29 mouse cellular contexts compared by ENCODE assay signal in the genomic region with DNA sequence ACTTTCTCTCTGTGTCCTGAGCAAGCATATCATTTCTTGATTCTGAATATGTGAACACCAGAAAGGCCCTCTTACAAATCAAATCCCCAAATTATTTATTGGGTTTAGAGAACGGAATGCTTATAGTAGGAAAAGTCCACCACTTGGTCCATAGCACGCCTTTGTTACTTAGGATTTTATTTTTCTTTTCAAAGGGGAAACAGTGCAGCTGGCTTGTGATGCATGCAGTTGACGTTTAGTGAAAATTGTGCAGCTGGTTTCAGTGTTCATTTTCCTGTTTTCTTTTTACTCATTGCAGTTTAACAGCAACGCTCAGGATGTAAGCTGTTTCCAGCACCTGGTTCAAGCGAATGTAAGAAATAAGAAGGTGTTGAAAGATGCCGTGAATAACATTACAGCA.
"Had no signal": no experiment of that assay in that cellular context is flagged by ENCODE, and none has a peak within 500 bp of the region (broad histone marks: within the 10 kb centered on the region; RNA-seq: fewer than 3 reads in every experiment).

No protein-coding gene starts in this region.

- H3K9ac ChIP-seq: embryonic facial prominence, embryonic 12.5 days; embryonic facial prominence, embryonic 13.5 days; embryonic facial prominence, embryonic 15.5 days; forebrain, embryonic 12.5 days; forebrain, embryonic 13.5 days; forebrain, embryonic 15.5 days; forebrain, postnatal 0 days had no signal

- H3K36me3 ChIP-seq: embryonic facial prominence, embryonic 10.5 days; embryonic facial prominence, embryonic 12.5 days; embryonic facial prominence, embryonic 13.5 days; embryonic facial prominence, embryonic 15.5 days; forebrain, embryonic 10.5 days; forebrain, embryonic 12.5 days; forebrain, embryonic 15.5 days had no signal

- ATAC-seq: forebrain, embryonic 13.5 days; forebrain, embryonic 14.5 days; forebrain, embryonic 15.5 days; forebrain, embryonic 16.5 days; forebrain, postnatal 0 days had no signal

- H3K27me3 ChIP-seq: embryonic facial prominence, embryonic 12.5 days; embryonic facial prominence, embryonic 13.5 days; embryonic facial prominence, embryonic 15.5 days; forebrain, embryonic 12.5 days; forebrain, embryonic 13.5 days; forebrain, embryonic 15.5 days had no signal

- H3K9me3 ChIP-seq: embryonic facial prominence, embryonic 10.5 days; embryonic facial prominence, embryonic 12.5 days; embryonic facial prominence, embryonic 13.5 days; embryonic facial prominence, embryonic 15.5 days; forebrain, embryonic 10.5 days; forebrain, embryonic 12.5 days; forebrain, embryonic 13.5 days; forebrain, embryonic 15.5 days had no signal

- H3K4me3 ChIP-seq: embryonic facial prominence, embryonic 10.5 days; embryonic facial prominence, embryonic 12.5 days; embryonic facial prominence, embryonic 13.5 days; embryonic facial prominence, embryonic 15.5 days; erythroblast, embryonic 14.5 days; forebrain, embryonic 10.5 days; forebrain, embryonic 12.5 days; forebrain, embryonic 13.5 days; forebrain, embryonic 15.5 days; gastrocnemius, adult 2 months; heart, adult 2 months had no signal

- H3K4me1 ChIP-seq: embryonic facial prominence, embryonic 10.5 days; embryonic facial prominence, embryonic 12.5 days; embryonic facial prominence, embryonic 15.5 days; forebrain, embryonic 10.5 days; forebrain, embryonic 12.5 days had no signal

- H3K4me2 ChIP-seq: embryonic facial prominence, embryonic 12.5 days; embryonic facial prominence, embryonic 13.5 days; embryonic facial prominence, embryonic 15.5 days; forebrain, embryonic 12.5 days; forebrain, embryonic 13.5 days; forebrain, embryonic 15.5 days had no signal

- H3K27ac ChIP-seq: embryonic facial prominence, embryonic 10.5 days; embryonic facial prominence, embryonic 12.5 days; embryonic facial prominence, embryonic 13.5 days; embryonic facial prominence, embryonic 15.5 days; forebrain, embryonic 10.5 days; forebrain, embryonic 12.5 days; forebrain, embryonic 13.5 days; forebrain, embryonic 15.5 days; gastrocnemius, adult 2 months; heart, adult 2 months had no signal

- DNase-seq: cerebellum, adult 2 months; cerebellum, adult 8-10 months; cerebellum, adult 9-10 months; cerebellum, adult 9-11 months; cerebellum, postnatal 10 days; cerebellum, postnatal 14 days; cerebellum, postnatal 25 days; cerebellum, postnatal 36 days; embryo, embryonic 11 days; forebrain, postnatal 0 days; gastrocnemius, adult 2 months; gastrocnemius, postnatal 10 days; gastrocnemius, postnatal 14 days; gastrocnemius, postnatal 25 days; gastrocnemius, postnatal 36 days; heart, adult 11 months; heart, adult 18-20 months; heart, adult 2 months had no signal
